Mouse (Mus musculus): Measurements from ENCODE around the gene Zfp414. TPM values are rescaled to one million over a fixed set of nuclear protein-coding genes. Genes with fewer than 3 reads are reported as not detected.
A peak's percentile ranks its signal among the peaks of the same experiment; 100 is the strongest.
"Not testable (repeated sequence)": the region's sequence is repeated elsewhere in the genome, so short reads cannot be mapped to it uniquely, and the experiment has no call there.

Gene Zfp414
- polyA plus RNA-seq (2015; fragmentation: Nextera tagmentation; extraction: Ambion mirVana) = 36.6 and 40.6 TPM in 2 replicates

- peak within 1 kb of the TSS; percentile 83 for H3K4me2 ChIP-seq
- peak; percentile 97 for ATAC-seq (ENCODE audit: borderline replicate concordance, extremely low read depth, low FRiP score, low TSS enrichment)
- H3K9ac ChIP-seq = peak within 1 kb of the TSS; percentile 81
These were observed at the start of gene Zfp414 for GRCm38 (mm10) chr17:33628621-33629486. Zfp414 (plus strand) TSS chr17:33629090.

DNA sequence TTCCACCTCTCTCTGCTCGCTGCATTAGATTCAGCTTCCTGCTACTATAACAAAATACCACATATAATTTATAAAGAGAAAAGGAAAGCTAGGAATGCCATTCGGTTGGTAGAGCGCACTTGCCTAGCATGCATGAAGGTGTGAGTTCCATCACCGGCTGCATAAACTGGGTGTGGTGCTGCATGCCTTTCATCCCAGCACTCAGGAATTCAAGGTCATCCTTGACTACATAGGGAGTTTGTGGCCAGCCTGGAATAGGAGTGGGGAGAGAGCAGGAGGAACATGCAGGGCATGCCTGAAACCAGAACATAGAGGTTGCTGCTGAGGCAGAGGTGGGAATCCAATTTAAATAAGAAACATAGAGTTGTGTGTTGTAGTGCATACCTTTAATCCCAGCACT is 44.8 kb upstream of the Zfp414 start:
- WGBS = 75% methylated on average over 4 of the region's 4 CpGs
- no peak for ATAC-seq (ENCODE audit: borderline replicate concordance, extremely low read depth, low FRiP score, low TSS enrichment)
- no peak overlapping the region for H3K27ac ChIP-seq
- H3K36me3 ChIP-seq = no peaks in the 10 kb centered on the region
- H3K4me1 ChIP-seq = no peaks in the 10 kb centered on the region
- no peak overlapping the region for H3K9ac ChIP-seq
- H3K4me2 ChIP-seq = no peak overlapping the region
- H3K4me3 ChIP-seq = no peak overlapping the region
- no peaks in the 10 kb centered on the region for H3K27me3 ChIP-seq
- H3K9me3 ChIP-seq = no peaks in the 10 kb centered on the region

More at GRCm38 (mm10) chr17:33628621-33629486, at the start of gene Zfp414:
- Histone ChIP-seq H3K9me3 (no peaks in the 10 kb centered on the region), H3K27ac (peak within 1 kb of the TSS; percentile 99), H3K27me3 (no peaks in the 10 kb centered on the region), H3K4me1 (peaks cover 17% of the 10 kb centered on the region), H3K4me3 (peak within 1 kb of the TSS; percentile 73), H3K36me3 (peaks cover 15% of the 10 kb centered on the region)
- WGBS = 2% methylated on average over 34 of the region's 35 CpGs

- H3K9ac ChIP-seq = no peak overlapping the region
- WGBS = 57% methylated on average over 17 of the region's 17 CpGs
- no peak overlapping the region for H3K4me3 ChIP-seq
- H3K4me2 ChIP-seq = no peak overlapping the region
- H3K36me3 ChIP-seq = no peaks in the 10 kb centered on the region
- H3K27me3 ChIP-seq = no peaks in the 10 kb centered on the region
- no peak overlapping the region for H3K27ac ChIP-seq
- ATAC-seq (ENCODE audit: borderline replicate concordance, extremely low read depth, low FRiP score, low TSS enrichment) = no peak
- H3K4me1 ChIP-seq = no peaks in the 10 kb centered on the region
- H3K9me3 ChIP-seq = no peaks in the 10 kb centered on the region
These were observed 42.9 kb upstream of the Zfp414 start for GRCm38 (mm10) chr17:33586011-33586410.

DNA sequence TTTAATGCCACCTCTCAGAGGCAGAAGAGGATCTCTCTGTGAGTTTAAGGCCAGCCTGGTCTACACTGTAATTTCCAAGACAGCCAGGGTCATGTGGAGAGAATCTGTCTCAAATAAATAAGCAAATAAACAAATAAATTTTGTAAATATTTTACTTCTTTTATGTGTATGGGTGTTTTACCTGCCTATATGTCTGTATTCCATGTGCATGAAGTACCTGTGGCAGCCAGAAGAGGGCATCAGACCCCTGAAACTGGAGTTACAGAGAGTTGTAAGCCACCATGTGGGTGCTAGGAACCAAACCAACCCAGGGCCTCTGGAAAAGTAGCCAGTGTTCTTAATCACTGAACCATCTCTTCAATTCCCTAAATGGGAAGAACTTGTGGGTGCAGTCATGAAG is 31.6 kb upstream of the Zfp414 start:
- H3K27me3 ChIP-seq = no peaks in the 10 kb centered on the region
- no peaks in the 10 kb centered on the region for H3K4me1 ChIP-seq
- no peaks in the 10 kb centered on the region for H3K9me3 ChIP-seq
- no peak overlapping the region for H3K27ac ChIP-seq
- H3K36me3 ChIP-seq = no peaks in the 10 kb centered on the region
- no peak overlapping the region for H3K4me2 ChIP-seq
- no peak for ATAC-seq (ENCODE audit: borderline replicate concordance, extremely low read depth, low FRiP score, low TSS enrichment)
- no peak overlapping the region for H3K9ac ChIP-seq
- H3K4me3 ChIP-seq = no peak overlapping the region

DNA sequence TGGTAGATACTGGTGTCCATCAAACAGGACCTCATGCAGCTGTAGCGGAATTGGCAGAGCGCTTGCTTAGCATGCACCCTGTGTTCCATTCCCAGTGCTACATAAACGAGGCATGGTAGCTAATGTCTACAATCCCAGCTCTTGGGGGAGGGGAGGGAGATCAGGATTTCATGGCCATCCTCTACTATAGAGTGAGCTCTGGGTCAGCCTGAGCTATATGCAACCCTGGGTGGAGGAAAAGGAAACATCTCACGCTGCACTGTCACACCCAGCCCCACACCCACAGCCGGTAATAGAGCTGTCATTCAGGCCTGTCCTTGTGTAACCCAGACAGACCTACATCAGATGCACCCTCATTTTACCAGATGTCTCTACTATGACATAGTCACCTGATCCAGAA is 30.4 kb upstream of the Zfp414 start:
- Histone ChIP-seq H3K4me2 (no peak overlapping the region), H3K36me3 (no peaks in the 10 kb centered on the region), H3K4me1 (no peaks in the 10 kb centered on the region), H3K9ac (no peak overlapping the region), H3K9me3 (no peaks in the 10 kb centered on the region), H3K27ac (no peak overlapping the region), H3K4me3 (no peak overlapping the region), H3K27me3 (no peaks in the 10 kb centered on the region)
- WGBS = 85% methylated on average over 5 of the region's 5 CpGs
- ATAC-seq (ENCODE audit: borderline replicate concordance, extremely low read depth, low FRiP score, low TSS enrichment) = no peak

DNA sequence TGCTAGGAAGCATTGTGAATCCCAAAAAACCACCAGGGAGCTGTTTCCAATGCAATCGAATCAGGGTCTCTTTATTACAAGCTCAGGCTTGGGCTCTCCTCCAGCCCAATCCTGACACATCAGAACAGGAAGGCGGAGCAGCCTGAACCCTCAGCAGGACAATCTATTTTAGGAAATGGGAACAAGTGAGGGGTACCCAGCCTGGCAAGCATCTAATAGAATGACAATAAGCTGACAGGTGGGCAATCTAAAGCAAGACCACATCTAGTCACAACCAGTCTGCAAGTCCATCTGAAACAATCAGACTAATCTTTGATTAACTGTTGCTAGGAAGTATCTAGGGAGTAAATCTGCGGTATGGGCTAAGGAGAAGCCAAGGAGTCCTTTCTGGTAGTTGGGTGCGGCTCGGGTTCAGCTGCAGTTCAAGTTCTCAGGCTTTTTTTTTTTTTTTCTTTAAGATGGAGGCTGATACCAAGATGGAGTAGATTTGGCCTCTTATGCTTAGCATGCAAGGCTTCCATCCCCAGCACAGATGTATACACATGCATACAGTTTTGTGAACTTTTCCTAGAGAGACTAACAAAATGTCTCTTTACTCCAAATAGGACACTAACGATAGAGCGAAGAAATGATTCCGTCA is 28.9 kb upstream of the Zfp414 start:
- Histone ChIP-seq H3K4me1 (no peaks in the 10 kb centered on the region), H3K4me2 (no peak overlapping the region), H3K4me3 (no peak overlapping the region), H3K9me3 (no peaks in the 10 kb centered on the region), H3K27me3 (no peaks in the 10 kb centered on the region), H3K27ac (no peak overlapping the region), H3K9ac (no peak overlapping the region), H3K36me3 (no peaks in the 10 kb centered on the region)
- WGBS = 83% methylated on average over 8 of the region's 8 CpGs
- ATAC-seq (ENCODE audit: borderline replicate concordance, extremely low read depth, low FRiP score, low TSS enrichment) = no peak

GRCm38 (mm10) chr17:33600831-33601230 is 28.1 kb upstream of the Zfp414 start:
- WGBS = 75% methylated on average over 3 of the region's 3 CpGs
- no peaks in the 10 kb centered on the region for H3K36me3 ChIP-seq
- no peaks in the 10 kb centered on the region for H3K27me3 ChIP-seq
- no peak for ATAC-seq (ENCODE audit: borderline replicate concordance, extremely low read depth, low FRiP score, low TSS enrichment)
- H3K9ac ChIP-seq = no peak overlapping the region
- no peak overlapping the region for H3K4me3 ChIP-seq
- H3K4me1 ChIP-seq = no peaks in the 10 kb centered on the region
- H3K4me2 ChIP-seq = no peak overlapping the region
- H3K27ac ChIP-seq = no peak overlapping the region
- no peaks in the 10 kb centered on the region for H3K9me3 ChIP-seq

- ATAC-seq (ENCODE audit: borderline replicate concordance, extremely low read depth, low FRiP score, low TSS enrichment) = no peak
- no peak overlapping the region for H3K4me3 ChIP-seq
- no peaks in the 10 kb centered on the region for H3K36me3 ChIP-seq
- no peaks in the 10 kb centered on the region for H3K9me3 ChIP-seq
- no peaks in the 10 kb centered on the region for H3K27me3 ChIP-seq
- H3K4me1 ChIP-seq = no peaks in the 10 kb centered on the region
- no peak overlapping the region for H3K9ac ChIP-seq
- no peak overlapping the region for H3K27ac ChIP-seq
- no peak overlapping the region for H3K4me2 ChIP-seq
- WGBS = 68% methylated on average over 12 of the region's 12 CpGs
These were observed 26.9 kb upstream of the Zfp414 start for GRCm38 (mm10) chr17:33601947-33602346.

GRCm38 (mm10) chr17:33607273-33607672 is 21.6 kb upstream of the Zfp414 start:
- Histone ChIP-seq H3K27me3 (no peaks in the 10 kb centered on the region), H3K4me2 (no peak overlapping the region), H3K4me3 (no peak overlapping the region), H3K36me3 (no peaks in the 10 kb centered on the region), H3K4me1 (no peaks in the 10 kb centered on the region), H3K9ac (no peak overlapping the region), H3K9me3 (no peaks in the 10 kb centered on the region), H3K27ac (no peak overlapping the region)
- no peak for ATAC-seq (ENCODE audit: borderline replicate concordance, extremely low read depth, low FRiP score, low TSS enrichment)
- 64% methylated on average over 2 of the region's 2 CpGs for WGBS

GRCm38 (mm10) chr17:33610548-33610947 is 18.3 kb upstream of the Zfp414 start:
- Histone ChIP-seq H3K4me1 (no peaks in the 10 kb centered on the region), H3K4me3 (no peak overlapping the region), H3K36me3 (no peaks in the 10 kb centered on the region), H3K9ac (no peak overlapping the region), H3K4me2 (no peak overlapping the region), H3K27ac (no peak overlapping the region), H3K27me3 (no peaks in the 10 kb centered on the region), H3K9me3 (no peaks in the 10 kb centered on the region)
- WGBS = 75% methylated on average over 7 of the region's 7 CpGs
- no peak for ATAC-seq (ENCODE audit: borderline replicate concordance, extremely low read depth, low FRiP score, low TSS enrichment)

GRCm38 (mm10) chr17:33613726-33614125 is 15.2 kb upstream of the Zfp414 start:
- not testable (repeated sequence) for H3K4me1 ChIP-seq; ATAC-seq (ENCODE audit: borderline replicate concordance, extremely low read depth, low FRiP score, low TSS enrichment); H3K27ac ChIP-seq; H3K9me3 ChIP-seq; H3K27me3 ChIP-seq; H3K4me3 ChIP-seq; H3K4me2 ChIP-seq; H3K36me3 ChIP-seq; H3K9ac ChIP-seq
- 81% methylated on average over 5 of the region's 5 CpGs for WGBS

DNA sequence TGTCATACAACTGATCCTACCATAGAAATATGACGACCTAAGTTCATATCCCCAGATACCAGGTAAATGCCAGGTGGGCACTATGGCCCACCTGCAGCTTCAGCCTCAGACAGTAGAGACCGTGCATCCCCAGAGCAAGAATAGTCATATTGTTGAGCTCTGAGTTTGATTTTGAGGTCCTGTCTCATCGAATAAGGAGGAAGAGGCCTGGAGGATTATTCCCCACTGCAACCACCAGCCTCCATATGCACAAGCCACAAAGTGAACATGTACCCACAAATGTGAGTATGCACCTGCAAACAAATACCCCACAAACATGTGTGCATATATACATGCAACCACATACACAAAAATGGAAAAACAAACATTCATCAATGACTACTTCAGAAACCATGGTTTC is 1.6 kb upstream of the Zfp414 start:
- Histone ChIP-seq H3K9ac (no peak overlapping the region), H3K9me3 (no peaks in the 10 kb centered on the region), H3K36me3 (peaks cover 14% of the 10 kb centered on the region), H3K27me3 (no peaks in the 10 kb centered on the region), H3K4me1 (peaks cover 17% of the 10 kb centered on the region), H3K4me3 (no peak overlapping the region), H3K27ac (no peak overlapping the region), H3K4me2 (no peak overlapping the region)
- WGBS = 88% methylated on average over 3 of the region's 3 CpGs
- no peak for ATAC-seq (ENCODE audit: borderline replicate concordance, extremely low read depth, low FRiP score, low TSS enrichment)
